Mouse (Mus musculus) embryonic facial prominence, embryonic 12.5 days (tissue): ENCODE data around the gene Chd1l. TPM values are rescaled to one million over a fixed set of nuclear protein-coding genes. Genes with fewer than 3 reads are reported as not detected.
A peak's percentile ranks its signal among the peaks of the same experiment; 100 is the strongest.

Experiments used
- ATAC-seq: fragments of 200-750 bp; cut with Nextera tagmentation; 2 replicates; pipeline ENCODE4 v1.8.0; 2017; ENCODE audit not compliant: insufficient number of reproducible peaks, insufficient read depth, low FRiP score, low TSS enrichment
- H3K27ac ChIP-seq: fragments of 300-500 bp; sonication (generic); 2 replicates; pipeline ENCODE4 v1.5.1; 2016; ENCODE audit warnings: mild to moderate bottlenecking
- H3K27me3 ChIP-seq: fragments of 300-500 bp; sonication (generic); 2 replicates; pipeline ENCODE4 v1.6.1; 2016; ENCODE audit warnings: mild to moderate bottlenecking, moderate library complexity
- H3K36me3 ChIP-seq: fragments of 300-500 bp; sonication (generic); 2 replicates; pipeline ENCODE4 v1.6.1; 2016; ENCODE audit warnings: mild to moderate bottlenecking
- H3K4me1 ChIP-seq: fragments of 300-500 bp; sonication (generic); 2 replicates; pipeline ENCODE4 v1.6.1; 2016
- H3K4me2 ChIP-seq: fragments of 300-500 bp; sonication (generic); replicated peaks from 2 replicates; pipeline ENCODE4 v1.6.1; 2016; ENCODE audit warnings: mild to moderate bottlenecking, moderate library complexity
- H3K4me3 ChIP-seq: fragments of 300-500 bp; sonication (generic); 2 replicates; pipeline ENCODE4 v1.5.1; 2016; ENCODE audit warnings: mild to moderate bottlenecking
- H3K9ac ChIP-seq: fragments of 300-500 bp; sonication (generic); 2 replicates; pipeline ENCODE4 v1.6.1; 2016; ENCODE audit warnings: mild to moderate bottlenecking, moderate library complexity
- H3K9me3 ChIP-seq: fragments of 300-500 bp; sonication (generic); 2 replicates; pipeline ENCODE4 v1.6.1; 2016; ENCODE audit warnings: mild to moderate bottlenecking, moderate library complexity
- WGBS: fragments of 180-500 bp; shearing (Covaris S2); methylation state at CpG from one replicate; pipeline ENCODE4 v1.1.7; 2016; 5-methylcytosine and 5-hydroxymethylcytosine counted together
- polyA plus RNA-seq: library from polyadenylated mRNA; unstranded; fragments of >200 nt; fragmentation: Nextera tagmentation; extraction: Ambion mirVana; gene quantifications from 2 replicates; pipeline ENCODE4 v1.2.1, GENCODE M21; 2016

The Chd1l gene
- polyA plus RNA-seq, result 20.1 and 20.5 TPM in 2 replicates

GRCm38 (mm10) chr3:97609845-97610410 is at the start of gene Chd1l:
Chd1l (minus strand) TSS chr3:97610203.
- H3K9me3 ChIP-seq, result no peaks in the 10 kb centered on the region
- H3K4me1 ChIP-seq, result no peaks in the 10 kb centered on the region
- 1% methylated on average over 45 of the region's 56 CpGs for WGBS
- no peaks in the 10 kb centered on the region for H3K36me3 ChIP-seq
- peak within 1 kb of the TSS; percentile 90 for H3K27ac ChIP-seq
- ATAC-seq, result peak; percentile 83
- peak within 1 kb of the TSS; percentile 65 for H3K4me3 ChIP-seq
- H3K4me2 ChIP-seq, result peak within 1 kb of the TSS; percentile 71
- H3K9ac ChIP-seq, result peak within 1 kb of the TSS; percentile 83
- 0 out of 2 replicates have a peak, but pooled peaks cover 3% of the 10 kb centered on the region for H3K27me3 ChIP-seq

GRCm38 (mm10) chr3:97659746-97660145 is 49.7 kb upstream of the Chd1l start:
- peak overlapping the region; percentile 2; the same call in 1 of the 2 replicates for H3K4me2 ChIP-seq
- 86% methylated on average over 7 of the region's 7 CpGs for WGBS
- ATAC-seq, result no peak

GRCm38 (mm10) chr3:97658426-97659193 is 48.6 kb upstream of the Chd1l start:
- WGBS, result under 1% methylated on average over 49 of the region's 50 CpGs
- Histone ChIP-seq H3K4me3 (peak overlapping the region; percentile 80), H3K9me3 (no peaks in the 10 kb centered on the region), H3K27me3 (no peaks in the 10 kb centered on the region), H3K4me2 (peak overlapping the region; percentile 73), H3K4me1 (peaks cover 7% of the 10 kb centered on the region; the same call in 1 of the 2 replicates), H3K9ac (peak overlapping the region; percentile 69), H3K36me3 (peaks cover 11% of the 10 kb centered on the region), H3K27ac (no peak overlapping the region)
- ATAC-seq, result peak; percentile 68; the same call in 1 of the 2 replicates

More at GRCm38 (mm10) chr3:97659746-97660145, 49.7 kb upstream of the Chd1l start:
- H3K9me3 ChIP-seq, result no peaks in the 10 kb centered on the region
- H3K4me3 ChIP-seq, result no peak overlapping the region
- peaks cover 17% of the 10 kb centered on the region for H3K36me3 ChIP-seq
- H3K27ac ChIP-seq, result no peak overlapping the region
- H3K4me1 ChIP-seq, result peaks cover 7% of the 10 kb centered on the region; the same call in 1 of the 2 replicates
- peak overlapping the region; percentile 30; the same call in 1 of the 2 replicates for H3K9ac ChIP-seq
- H3K27me3 ChIP-seq, result no peaks in the 10 kb centered on the region

- Histone ChIP-seq H3K27ac (0 out of 2 replicates have a peak within 1 kb of the TSS, but pooled peaks have one; percentile 17), H3K4me1 (peaks cover 7% of the 10 kb centered on the region; the same call in 1 of the 2 replicates), H3K9ac (peak within 1 kb of the TSS; percentile 69), H3K9me3 (no peaks in the 10 kb centered on the region), H3K27me3 (no peaks in the 10 kb centered on the region), H3K4me3 (peak within 1 kb of the TSS; percentile 80), H3K4me2 (peak within 1 kb of the TSS; percentile 73), H3K36me3 (0 out of 2 replicates have a peak, but pooled peaks cover 6% of the 10 kb centered on the region)
- ATAC-seq, result peak; percentile 92
- 2% methylated on average over 51 of the region's 51 CpGs for WGBS
Observed at GRCm38 (mm10) chr3:97657655-97658411, 47.8 kb upstream of the Chd1l start, which contains the start of gene Prkab2. Prkab2 (plus strand) TSS chr3:97658193.

- 81% methylated on average over 8 of the region's 8 CpGs for WGBS
- no peak for ATAC-seq
- Histone ChIP-seq H3K4me3 (no peak overlapping the region), H3K9ac (no peak overlapping the region), H3K36me3 (no peaks in the 10 kb centered on the region), H3K27me3 (no peaks in the 10 kb centered on the region), H3K27ac (no peak overlapping the region), H3K4me1 (peaks cover 7% of the 10 kb centered on the region; the same call in 1 of the 2 replicates), H3K4me2 (no peak overlapping the region), H3K9me3 (no peaks in the 10 kb centered on the region)
Observed at GRCm38 (mm10) chr3:97654901-97655300, 44.9 kb upstream of the Chd1l start.

GRCm38 (mm10) chr3:97653781-97654180 is 43.8 kb upstream of the Chd1l start:
- H3K27me3 ChIP-seq, result no peaks in the 10 kb centered on the region
- H3K4me3 ChIP-seq, result no peak overlapping the region
- no peaks in the 10 kb centered on the region for H3K9me3 ChIP-seq
- 86% methylated on average over 5 of the region's 5 CpGs for WGBS
- H3K4me1 ChIP-seq, result 0 out of 2 replicates have a peak, but pooled peaks cover under 1% of the 10 kb centered on the region
- H3K36me3 ChIP-seq, result no peaks in the 10 kb centered on the region
- H3K9ac ChIP-seq, result no peak overlapping the region
- ATAC-seq, result no peak
- H3K4me2 ChIP-seq, result no peak overlapping the region
- H3K27ac ChIP-seq, result no peak overlapping the region

GRCm38 (mm10) chr3:97651604-97652003 is 41.6 kb upstream of the Chd1l start:
- no peak overlapping the region for H3K4me2 ChIP-seq
- H3K27me3 ChIP-seq, result no peaks in the 10 kb centered on the region
- no peaks in the 10 kb centered on the region for H3K9me3 ChIP-seq
- H3K4me3 ChIP-seq, result no peak overlapping the region
- H3K4me1 ChIP-seq, result no peaks in the 10 kb centered on the region
- 87% methylated on average over 10 of the region's 10 CpGs for WGBS
- H3K36me3 ChIP-seq, result no peaks in the 10 kb centered on the region
- no peak overlapping the region for H3K27ac ChIP-seq
- H3K9ac ChIP-seq, result no peak overlapping the region
- no peak for ATAC-seq

GRCm38 (mm10) chr3:97649469-97649868 is 39.5 kb upstream of the Chd1l start:
- H3K4me1 ChIP-seq, result no peaks in the 10 kb centered on the region
- H3K36me3 ChIP-seq, result no peaks in the 10 kb centered on the region
- WGBS, result 80% methylated on average over 6 of the region's 6 CpGs
- H3K4me2 ChIP-seq, result no peak overlapping the region
- H3K27ac ChIP-seq, result no peak overlapping the region
- no peaks in the 10 kb centered on the region for H3K27me3 ChIP-seq
- H3K4me3 ChIP-seq, result no peak overlapping the region
- H3K9me3 ChIP-seq, result no peaks in the 10 kb centered on the region
- no peak for ATAC-seq
- no peak overlapping the region for H3K9ac ChIP-seq

- Histone ChIP-seq H3K4me3 (no peak overlapping the region), H3K27me3 (no peaks in the 10 kb centered on the region)
Observed at GRCm38 (mm10) chr3:97649022-97649421, 39.0 kb upstream of the Chd1l start.

GRCm38 (mm10) chr3:97648518-97648917 is 38.5 kb upstream of the Chd1l start:
- Histone ChIP-seq H3K4me1 (no peaks in the 10 kb centered on the region), H3K9ac (no peak overlapping the region), H3K36me3 (no peaks in the 10 kb centered on the region), H3K9me3 (no peaks in the 10 kb centered on the region), H3K27ac (no peak overlapping the region), H3K4me3 (no peak overlapping the region), H3K27me3 (no peaks in the 10 kb centered on the region), H3K4me2 (no peak overlapping the region)
- 32% methylated on average over 1 of the region's 1 CpGs for WGBS
- no peak for ATAC-seq

More at GRCm38 (mm10) chr3:97649022-97649421, 39.0 kb upstream of the Chd1l start:
- H3K9ac ChIP-seq, result no peak overlapping the region
- H3K36me3 ChIP-seq, result no peaks in the 10 kb centered on the region
- no peak overlapping the region for H3K27ac ChIP-seq
- H3K4me2 ChIP-seq, result no peak overlapping the region
- no peaks in the 10 kb centered on the region for H3K4me1 ChIP-seq
- ATAC-seq, result no peak
- H3K9me3 ChIP-seq, result no peaks in the 10 kb centered on the region
- WGBS, result 72% methylated on average over 3 of the region's 3 CpGs

GRCm38 (mm10) chr3:97642001-97642400 is 32.0 kb upstream of the Chd1l start:
- Histone ChIP-seq H3K36me3 (no peaks in the 10 kb centered on the region), H3K27ac (no peak overlapping the region), H3K27me3 (no peaks in the 10 kb centered on the region), H3K4me3 (no peak overlapping the region), H3K9ac (no peak overlapping the region), H3K4me1 (no peaks in the 10 kb centered on the region), H3K9me3 (no peaks in the 10 kb centered on the region), H3K4me2 (no peak overlapping the region)
- ATAC-seq, result no peak
- 79% methylated on average over 9 of the region's 9 CpGs for WGBS
